Comparison of ENCODE assay signal across 19 mouse cellular contexts in genomic region chr13:9904455-9904854, GRCm38 (mm10).
"Had no signal": no experiment of that assay in that cellular context is flagged by ENCODE, and none has a peak within 500 bp of the region (broad histone marks: within the 10 kb centered on the region; RNA-seq: fewer than 3 reads in every experiment).

No protein-coding gene starts in this region.

- H3K4me2 ChIP-seq: lung, embryonic 15.5 days; midbrain, embryonic 11.5 days; midbrain, embryonic 13.5 days; midbrain, embryonic 15.5 days; neural tube, embryonic 12.5 days had no signal

- H3K4me1 ChIP-seq: lung, embryonic 15.5 days; megakaryocyte, embryonic 14.5 days; midbrain, embryonic 13.5 days; midbrain, embryonic 15.5 days; neural tube, embryonic 12.5 days had no signal

- ATAC-seq: liver, postnatal 0 days; lung, postnatal 0 days; midbrain, embryonic 13.5 days; midbrain, embryonic 15.5 days had no signal

- H3K27me3 ChIP-seq: lung, embryonic 15.5 days; megakaryocyte, embryonic 14.5 days; midbrain, embryonic 13.5 days; midbrain, embryonic 15.5 days; neural tube, embryonic 12.5 days had no signal

- H3K27ac ChIP-seq: lung, embryonic 15.5 days; macrophage; midbrain, embryonic 13.5 days; midbrain, embryonic 15.5 days; neural tube, embryonic 12.5 days had no signal

- H3K9ac ChIP-seq: liver, postnatal 0 days; lung, embryonic 15.5 days; midbrain, embryonic 13.5 days; midbrain, embryonic 15.5 days; neural tube, embryonic 12.5 days had no signal

- H3K36me3 ChIP-seq: lung, embryonic 15.5 days; midbrain, embryonic 13.5 days; midbrain, embryonic 15.5 days; neural tube, embryonic 12.5 days had no signal

- H3K4me3 ChIP-seq: lung, embryonic 15.5 days; megakaryocyte, embryonic 14.5 days; midbrain, embryonic 13.5 days; midbrain, embryonic 15.5 days; neural tube, embryonic 12.5 days had no signal

- DNase-seq: liver, postnatal 0 days; lung, adult 2 months; lung, postnatal 14 days; lung, postnatal 36 days; retina, postnatal 1 day; right cerebral cortex, adult 18-20 months; right cerebral cortex, postnatal 25 days; right cerebral cortex, postnatal 4 days; spleen, adult 18-20 months; thymus, adult 18-20 months; thymus, postnatal 36 days had no signal

- H3K9me3 ChIP-seq: lung, embryonic 15.5 days; midbrain, embryonic 13.5 days; midbrain, embryonic 15.5 days; neural tube, embryonic 12.5 days had no signal
